Mouse (Mus musculus) intestine, postnatal 0 days (tissue): ENCODE data around the gene Ulk4. TPM values are rescaled to one million over a fixed set of nuclear protein-coding genes. Genes with fewer than 3 reads are reported as not detected.

Experiments used
- ATAC-seq: fragments of 200-750 bp; cut with Nextera tagmentation; 2 replicates; pipeline ENCODE4 v1.8.0; 2017; ENCODE audit warnings: mild to moderate bottlenecking, moderate TSS enrichment, moderate library complexity
- H3K27ac ChIP-seq: fragments of 300-500 bp; sonication (generic); 2 replicates; pipeline ENCODE4 v1.5.1; 2014; ENCODE audit warnings: mild to moderate bottlenecking, low read depth, low read length, moderate library complexity
- H3K27me3 ChIP-seq: fragments of 300-500 bp; sonication (generic); replicated peaks from 2 replicates; pipeline ENCODE4 v1.6.1; 2014; ENCODE audit warnings: low read length, mixed read lengths; ENCODE audit not compliant: control insufficient read depth, insufficient read depth
- H3K36me3 ChIP-seq: fragments of 300-500 bp; sonication (generic); 2 replicates; pipeline ENCODE4 v1.6.1; 2014; ENCODE audit warnings: mild to moderate bottlenecking, moderate library complexity; ENCODE audit not compliant: control insufficient read depth, insufficient read depth
- H3K4me1 ChIP-seq: fragments of 300-500 bp; sonication (generic); replicated peaks from 2 replicates; pipeline ENCODE4 v1.6.1; 2014; ENCODE audit warnings: antibody characterized with exemption, low read length, mixed read lengths; ENCODE audit not compliant: control insufficient read depth, insufficient read depth
- H3K4me2 ChIP-seq: fragments of 300-500 bp; sonication (generic); replicated peaks from 2 replicates; pipeline ENCODE4 v1.6.1; 2014; ENCODE audit warnings: low read depth, mild to moderate bottlenecking, moderate library complexity
- H3K4me3 ChIP-seq: fragments of 300-500 bp; sonication (generic); 2 replicates; pipeline ENCODE4 v1.5.1; 2014; ENCODE audit warnings: low read depth, low read length
- H3K9ac ChIP-seq: fragments of 300-500 bp; sonication (generic); 2 replicates; pipeline ENCODE4 v1.6.1; 2014; ENCODE audit warnings: mild to moderate bottlenecking, low read depth, low read length
- H3K9me3 ChIP-seq: fragments of 300-500 bp; sonication (generic); 2 replicates; pipeline ENCODE4 v1.6.1; 2016; ENCODE audit warnings: mixed run types; ENCODE audit not compliant: control insufficient read depth
- CTCF ChIP-seq: sonication (generic); IDR thresholded peaks from 2 replicates; pipeline ENCODE4 v1.5.1; 2016; ENCODE audit warnings: low read depth, mild to moderate bottlenecking, control low read depth, antibody characterized with exemption, moderate library complexity
- WGBS: fragments of 180-500 bp; shearing (Covaris S2); extraction: QIAGEN DNeasy Blood & Tissue Kit; methylation state at CpG from one replicate; pipeline ENCODE4 v1.1.7; 2014; 5-methylcytosine and 5-hydroxymethylcytosine counted together
- polyA plus RNA-seq: library from polyadenylated mRNA; unstranded; fragments of >200 nt; fragmentation: Nextera tagmentation; extraction: Ambion mirVana; gene quantifications from 2 replicates; pipeline ENCODE4 v1.2.1, GENCODE M21; 2015

Ulk4 gene
- polyA plus RNA-seq, 1 experiment from 2014 or later, result 111 TPM

DNA sequence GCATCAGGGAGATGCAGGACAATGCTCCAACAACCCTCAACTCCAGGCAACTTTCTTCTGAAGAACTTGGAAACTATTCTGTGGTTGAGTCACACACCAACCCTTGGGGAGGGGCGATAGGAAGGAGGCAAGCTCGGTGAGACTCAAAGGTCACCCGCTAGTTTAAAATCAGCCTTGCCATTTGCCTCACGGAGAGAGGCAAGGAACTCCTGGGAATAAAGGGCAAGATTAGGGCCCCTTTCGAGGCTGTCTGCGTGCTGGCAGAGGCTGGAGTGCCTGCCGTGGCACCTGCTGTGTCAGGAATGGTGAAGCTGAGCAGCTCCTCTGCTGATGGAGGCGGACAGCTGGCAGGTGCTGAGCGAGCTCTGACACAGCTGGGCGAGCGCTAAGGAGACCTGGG lies 169.9 kb downstream of the Ulk4 start:
- 26% methylated on average over 11 of the region's 11 CpGs for WGBS
- ATAC-seq, result peak; percentile 70
- H3K9me3 ChIP-seq, result no peaks in the 10 kb centered on the region

DNA sequence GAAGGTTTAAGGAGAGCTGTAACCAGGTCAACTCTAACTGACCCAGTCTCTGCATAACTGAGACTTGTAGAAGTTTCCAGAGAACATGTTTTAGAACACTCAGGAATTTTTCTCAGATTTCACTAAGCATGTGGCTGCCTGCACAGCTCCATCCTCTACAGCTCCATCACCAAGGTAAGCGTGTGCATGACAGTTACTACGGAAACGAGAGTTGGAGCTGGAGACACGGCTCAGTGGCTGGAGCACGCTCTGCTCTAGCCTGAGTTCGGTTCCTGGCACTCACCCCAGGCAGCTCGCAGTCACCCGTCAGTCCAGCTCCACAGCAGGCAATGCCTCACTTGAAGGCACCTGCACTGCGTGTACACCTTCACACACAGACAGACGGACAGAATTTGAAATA lies 175.5 kb downstream of the Ulk4 start:
- no peaks in the 10 kb centered on the region for H3K27me3 ChIP-seq
- no peak for TF ChIP-seq CTCF
- WGBS, result 83% methylated on average over 10 of the region's 10 CpGs

More for the DNA sequence above, 169.9 kb downstream of the Ulk4 start:
- no peak overlapping the region for H3K27ac ChIP-seq
- H3K9ac ChIP-seq, result no peak overlapping the region
- H3K4me2 ChIP-seq, result no peak overlapping the region
- no peak overlapping the region for H3K4me3 ChIP-seq
- 0 out of 2 replicates have a peak, but pooled peaks cover 4% of the 10 kb centered on the region for H3K4me1 ChIP-seq
- TF ChIP-seq CTCF, result no peak
- H3K36me3 ChIP-seq, result no peaks in the 10 kb centered on the region
- no peaks in the 10 kb centered on the region; the same call in 1 of the 2 replicates for H3K27me3 ChIP-seq

DNA sequence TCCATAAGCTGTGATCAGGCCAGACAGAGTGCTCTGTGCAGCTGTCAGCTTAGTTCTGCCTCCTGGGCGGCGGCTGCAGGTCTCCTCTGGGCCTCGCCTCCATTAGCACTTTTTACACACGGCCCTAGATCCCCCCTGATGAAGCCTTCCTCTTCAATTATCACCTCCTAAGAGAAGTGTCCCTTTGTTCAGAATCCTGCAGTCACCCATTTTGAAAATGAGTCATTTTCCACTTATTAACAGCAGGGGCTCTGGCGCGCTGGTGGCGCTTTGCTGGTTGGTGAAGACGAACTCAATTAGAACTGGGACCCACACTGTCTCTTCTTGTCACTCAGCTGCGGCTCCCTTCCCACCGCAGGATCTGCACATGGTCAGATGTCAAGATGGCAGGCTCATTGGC lies 177.5 kb downstream of the Ulk4 start:
- WGBS, result 90% methylated on average over 10 of the region's 10 CpGs
- no peaks in the 10 kb centered on the region for H3K9me3 ChIP-seq
- TF ChIP-seq CTCF, result no peak
- no peak overlapping the region for H3K27ac ChIP-seq
- no peak for ATAC-seq
- H3K9ac ChIP-seq, result no peak overlapping the region
- H3K27me3 ChIP-seq, result no peaks in the 10 kb centered on the region
- no peak overlapping the region for H3K4me2 ChIP-seq
- H3K4me1 ChIP-seq, result no peaks in the 10 kb centered on the region
- no peaks in the 10 kb centered on the region for H3K36me3 ChIP-seq
- H3K4me3 ChIP-seq, result no peak overlapping the region

More for the DNA sequence above, 175.5 kb downstream of the Ulk4 start:
- H3K4me2 ChIP-seq, result no peak overlapping the region
- H3K9me3 ChIP-seq, result no peaks in the 10 kb centered on the region
- ATAC-seq, result no peak
- no peaks in the 10 kb centered on the region for H3K36me3 ChIP-seq
- no peak overlapping the region for H3K9ac ChIP-seq
- H3K27ac ChIP-seq, result no peak overlapping the region
- no peak overlapping the region for H3K4me3 ChIP-seq
- no peaks in the 10 kb centered on the region for H3K4me1 ChIP-seq

DNA sequence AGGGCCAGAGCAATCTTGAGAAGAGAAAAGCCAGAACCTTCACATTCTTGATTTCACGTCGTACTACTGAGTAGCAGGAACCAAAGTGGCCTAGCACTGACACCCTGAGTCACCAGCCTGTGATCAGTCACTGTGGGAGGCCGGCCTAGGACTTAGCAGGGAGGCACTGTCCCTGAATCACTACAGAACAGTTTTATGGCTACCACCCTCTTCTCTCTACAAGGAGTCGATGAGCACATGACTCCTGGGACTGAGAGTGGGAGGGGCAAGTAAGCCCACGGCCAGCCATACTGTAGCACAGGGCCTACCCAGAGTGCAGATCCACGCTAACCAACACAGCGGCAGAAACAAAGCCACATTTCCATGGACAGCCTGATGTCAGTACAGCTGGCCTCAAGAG lies 183.2 kb downstream of the Ulk4 start:
- H3K9me3 ChIP-seq, result no peaks in the 10 kb centered on the region
- H3K4me3 ChIP-seq, result no peak overlapping the region
- H3K9ac ChIP-seq, result no peak overlapping the region
- no peak for ATAC-seq
- H3K36me3 ChIP-seq, result no peaks in the 10 kb centered on the region
- 55% methylated on average over 7 of the region's 7 CpGs for WGBS
- no peak overlapping the region for H3K4me2 ChIP-seq
- TF ChIP-seq CTCF, result no peak
- no peaks in the 10 kb centered on the region for H3K27me3 ChIP-seq
- no peaks in the 10 kb centered on the region for H3K4me1 ChIP-seq
- no peak overlapping the region for H3K27ac ChIP-seq

DNA sequence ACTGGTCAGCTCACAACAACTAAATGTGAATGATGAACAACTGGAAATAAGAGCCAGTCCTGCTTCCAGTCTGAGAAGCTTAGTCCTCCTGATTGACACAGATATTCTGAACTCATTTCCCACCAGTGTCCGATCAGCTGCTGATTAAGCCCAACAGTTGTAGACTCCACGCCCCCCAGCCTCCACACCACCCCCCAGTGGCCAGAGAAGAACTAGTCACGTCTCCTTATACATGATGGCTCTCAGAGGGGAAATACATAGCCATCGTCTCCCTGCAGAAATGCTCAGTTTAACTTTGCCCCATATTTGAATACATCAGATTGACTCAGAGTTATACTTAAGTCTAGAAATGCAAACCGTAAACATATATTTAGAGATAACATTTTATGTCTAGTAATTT lies 184.4 kb downstream of the Ulk4 start:
- peak; percentile 56 for TF ChIP-seq CTCF
- H3K9ac ChIP-seq, result no peak overlapping the region

DNA sequence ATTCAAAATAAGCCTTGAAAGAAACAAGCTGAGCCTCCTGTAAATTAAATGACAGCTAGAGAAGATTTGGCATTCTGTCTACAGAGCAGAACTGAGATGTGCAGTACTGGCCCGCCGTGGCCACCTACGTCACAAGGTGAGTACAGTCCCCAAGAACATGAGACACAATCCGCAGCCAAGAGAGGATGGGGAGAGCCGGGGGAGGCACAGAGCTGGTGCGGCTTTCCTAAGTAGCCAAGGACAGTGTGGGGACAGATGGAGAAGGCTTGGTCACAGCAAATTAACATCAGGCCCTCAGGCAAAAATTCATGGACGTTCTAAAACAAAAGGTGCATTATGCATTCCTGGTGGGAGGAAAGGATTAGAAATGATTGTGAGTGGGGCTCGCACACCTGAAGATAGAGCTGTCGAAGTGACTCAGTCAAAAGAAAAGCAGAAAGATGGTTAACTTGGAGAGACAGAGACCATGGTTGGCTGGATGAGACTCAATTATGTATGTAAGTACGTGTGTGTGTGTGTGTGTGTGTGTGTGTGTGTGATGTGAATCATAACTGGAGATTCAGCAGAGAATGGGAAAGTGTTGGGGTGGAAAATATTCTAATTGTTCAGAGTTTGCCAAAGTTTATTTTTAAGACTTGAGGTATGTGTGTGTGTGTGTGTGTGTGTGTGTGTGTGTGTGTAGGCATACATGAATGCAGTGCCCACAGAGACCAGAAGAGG lies 185.8 kb downstream of the Ulk4 start:
- Histone ChIP-seq H3K4me2 (no peak overlapping the region), H3K27ac (no peak overlapping the region), H3K4me1 (no peaks in the 10 kb centered on the region), H3K4me3 (no peak overlapping the region), H3K36me3 (no peaks in the 10 kb centered on the region), H3K27me3 (no peaks in the 10 kb centered on the region), H3K9me3 (no peaks in the 10 kb centered on the region), H3K9ac (no peak overlapping the region)
- 86% methylated on average over 10 of the region's 10 CpGs for WGBS
- no peak for TF ChIP-seq CTCF
- no peak for ATAC-seq

More for the DNA sequence above, 184.4 kb downstream of the Ulk4 start:
- H3K4me3 ChIP-seq, result no peak overlapping the region
- no peak for ATAC-seq
- no peaks in the 10 kb centered on the region for H3K9me3 ChIP-seq
- H3K27ac ChIP-seq, result no peak overlapping the region
- no peaks in the 10 kb centered on the region for H3K27me3 ChIP-seq
- no peaks in the 10 kb centered on the region for H3K4me1 ChIP-seq
- WGBS, result 78% methylated on average over 5 of the region's 5 CpGs
- H3K36me3 ChIP-seq, result no peaks in the 10 kb centered on the region
- H3K4me2 ChIP-seq, result no peak overlapping the region
